Mouse (Mus musculus) neural tube, postnatal 0 days (tissue): Measurements from ENCODE around the gene Ceacam15. TPM values are rescaled to one million over a fixed set of nuclear protein-coding genes. Genes with fewer than 3 reads are reported as not detected.

Experiments
- polyA plus RNA-seq: library from polyadenylated mRNA; unstranded; fragments of >200 nt; fragmentation: Nextera tagmentation; extraction: Ambion mirVana; gene quantifications from 2 replicates; pipeline ENCODE4 v1.2.1, GENCODE M21; 2015

The Ceacam15 gene
- 0.25 TPM in 1 of 2 replicates, not detected in the other for polyA plus RNA-seq

DNA sequence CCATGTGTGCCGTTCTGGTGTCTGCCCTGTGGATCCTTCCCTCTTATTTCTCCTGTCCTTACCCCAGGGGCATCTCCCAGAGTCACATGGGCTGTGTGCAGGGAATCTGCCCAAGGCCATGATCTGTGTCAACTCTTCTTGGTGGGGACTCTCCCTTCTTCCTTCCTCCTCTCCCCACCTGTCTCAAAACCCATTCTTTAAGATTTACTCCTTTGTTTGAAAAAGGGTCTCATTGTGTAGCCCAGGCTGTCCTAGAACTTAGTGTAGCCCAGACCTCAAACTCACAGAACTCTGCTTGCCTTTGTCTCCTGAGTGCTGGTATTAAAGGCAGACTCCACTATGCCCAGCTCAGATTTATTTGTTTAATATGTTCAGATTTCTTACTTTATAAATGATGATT lies at the start of gene Ceacam15:
TSS of gene Ceacam15 (minus strand) at position 101 of the 400 bp plus-strand sequence.

DNA sequence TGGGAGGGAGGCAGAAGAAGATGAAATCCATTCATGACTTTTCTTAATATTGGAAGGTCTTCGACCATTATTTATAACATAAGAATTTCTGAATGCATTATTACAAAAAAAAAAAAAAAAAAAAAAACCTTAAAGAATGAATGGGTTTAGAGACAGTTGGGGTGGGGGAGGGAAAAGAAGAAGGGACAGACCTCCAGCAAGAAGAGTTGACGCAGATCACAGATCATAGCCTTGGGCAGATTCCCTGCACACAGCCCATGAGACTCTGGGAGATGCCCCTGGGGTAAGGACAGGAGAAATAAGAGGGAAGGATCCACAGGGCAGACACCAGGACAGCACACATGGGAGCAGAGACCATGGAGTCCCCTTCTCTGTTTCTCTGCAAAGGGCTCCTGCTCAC lies 46.1 kb upstream of the Ceacam15 start, which contains the start of gene Ceacam9:
TSS of gene Ceacam9 (plus strand) at position 301 of the 400 bp plus-strand sequence.

Other genes starting within 250 kb of the Ceacam15 start
- gene Tmem160, start 222.9 kb downstream of the Ceacam15 start, polyA plus RNA-seq = 119 and 130 TPM in 2 replicates
- gene Npas1, start 198.0 kb downstream of the Ceacam15 start, polyA plus RNA-seq = 6.7 and 7.6 TPM in 2 replicates
- 23.5 and 25.8 TPM in 2 replicates for gene Arhgap35, start 60.7 kb downstream of the Ceacam15 start, polyA plus RNA-seq
- gene Ceacam9, start 46.2 kb upstream of the Ceacam15 start, polyA plus RNA-seq = 0.33 and 0.57 TPM in 2 replicates
- 513 and 574 TPM in 2 replicates for gene Ap2s1, start 62.7 kb upstream of the Ceacam15 start, polyA plus RNA-seq
- 8.7 and 10.1 TPM in 2 replicates for gene Slc1a5, start 105.6 kb upstream of the Ceacam15 start, polyA plus RNA-seq
- 121 and 149 TPM in 2 replicates for gene Strn4, start 140.2 kb upstream of the Ceacam15 start, polyA plus RNA-seq
- 43.6 and 49.7 TPM in 2 replicates for gene Fkrp, start 141.0 kb upstream of the Ceacam15 start, polyA plus RNA-seq
- 5.4 and 6.6 TPM in 2 replicates for gene Prkd2, start 167.2 kb upstream of the Ceacam15 start, polyA plus RNA-seq
- gene Dact3, start 199.6 kb upstream of the Ceacam15 start, polyA plus RNA-seq = 11.2 and 15.7 TPM in 2 replicates
- gene Gng8, start 216.1 kb upstream of the Ceacam15 start, polyA plus RNA-seq = 1.5 and 1.8 TPM in 2 replicates
- 0.37 TPM in 1 of 2 replicates, not detected in the other for gene Ptgir, start 230.8 kb upstream of the Ceacam15 start, polyA plus RNA-seq
- 389 and 426 TPM in 2 replicates for gene Calm3, start 248.4 kb upstream of the Ceacam15 start, polyA plus RNA-seq